Mouse (Mus musculus) natural killer cell, adult 2 months (primary cell): Measurements from ENCODE around the gene Zfp978.
"Not testable (repeated sequence)": the region's sequence is repeated elsewhere in the genome, so short reads cannot be mapped to it uniquely, and the experiment has no call there.

Experiments
- DNase-seq, 2 experiments: peaks; one replicate each; pipeline ENCODE4 v3.0.0; 2022; ENCODE audit warnings: low spot score in 2 of 2

Gene Zfp978

GRCm38 (mm10) chr4:147407463-147407822, 46.3 kb downstream of the Zfp978 start:
- DNase-seq: no peak

DNA sequence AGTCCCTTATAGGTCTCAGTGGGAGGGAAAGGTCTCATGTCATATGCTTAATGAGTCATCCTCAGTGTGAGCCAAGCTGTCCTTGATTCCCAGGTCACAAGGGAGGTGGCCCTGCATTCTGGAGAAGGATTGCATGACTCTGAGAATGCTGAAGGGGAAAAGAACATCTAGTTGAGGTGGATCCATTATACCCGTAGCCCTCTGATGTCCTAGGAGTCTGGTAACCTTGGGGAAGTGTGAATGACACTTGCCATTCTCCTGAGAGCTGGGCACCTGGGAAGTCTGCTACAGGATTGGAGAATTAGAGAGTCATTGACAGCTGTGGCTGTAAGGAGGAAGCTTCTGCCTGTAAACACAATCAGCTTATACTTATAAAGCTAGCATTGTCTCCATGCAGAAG, 55.3 kb downstream of the Zfp978 start:
- DNase-seq: not testable (repeated sequence)

DNA sequence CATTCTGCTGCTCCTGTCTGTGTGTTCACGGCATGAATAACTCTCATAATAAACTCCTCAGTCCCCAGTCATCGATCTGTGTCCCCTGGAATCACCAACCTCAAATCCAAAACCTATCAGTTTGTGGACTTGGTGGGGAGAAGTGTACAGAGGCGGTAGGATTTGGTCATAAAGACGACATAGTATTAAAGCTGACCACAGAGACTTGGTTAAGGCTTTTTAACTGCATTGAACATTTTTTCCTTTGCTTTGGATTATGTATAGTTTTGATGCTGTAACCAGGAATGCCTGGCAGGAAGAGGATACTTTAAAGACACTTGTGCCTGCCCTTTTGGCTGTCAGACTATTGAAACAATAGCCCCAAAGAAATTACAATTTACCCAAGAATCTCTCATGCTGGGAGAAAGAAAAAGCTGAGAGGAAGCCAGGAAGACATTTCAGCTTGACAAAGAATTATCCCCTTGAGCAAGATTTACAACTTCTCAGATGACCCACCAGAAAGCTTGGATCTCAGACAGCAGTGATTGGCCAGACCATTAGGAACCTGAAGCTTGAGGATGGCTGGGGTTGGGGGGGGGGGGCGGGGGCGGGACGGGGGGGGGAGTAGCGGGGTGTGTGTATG, 56.2 kb downstream of the Zfp978 start:
- DNase-seq: no peak

DNA sequence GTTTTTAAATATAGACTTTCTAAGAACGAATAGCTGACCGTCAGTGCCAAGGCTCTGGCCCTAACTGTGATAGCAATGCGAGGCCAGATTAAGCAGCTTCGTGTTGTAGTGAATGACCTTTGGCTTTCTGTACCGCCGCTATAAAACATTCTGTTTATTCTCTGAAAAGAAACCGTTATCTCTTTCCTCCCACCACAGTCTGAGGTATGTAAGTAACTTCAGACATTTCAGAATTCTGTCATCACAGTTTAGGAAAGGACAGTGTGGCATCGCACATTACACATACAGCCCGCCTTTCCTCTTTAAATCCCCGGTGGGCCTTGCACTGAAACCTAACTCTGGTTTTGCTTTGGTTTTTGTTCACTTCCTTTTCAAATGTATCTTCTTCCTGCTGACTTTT, 56.8 kb downstream of the Zfp978 start:
- DNase-seq: no peak

- not testable (repeated sequence) for DNase-seq
Observed at GRCm38 (mm10) chr4:147418333-147418732, 57.2 kb downstream of the Zfp978 start.

DNA sequence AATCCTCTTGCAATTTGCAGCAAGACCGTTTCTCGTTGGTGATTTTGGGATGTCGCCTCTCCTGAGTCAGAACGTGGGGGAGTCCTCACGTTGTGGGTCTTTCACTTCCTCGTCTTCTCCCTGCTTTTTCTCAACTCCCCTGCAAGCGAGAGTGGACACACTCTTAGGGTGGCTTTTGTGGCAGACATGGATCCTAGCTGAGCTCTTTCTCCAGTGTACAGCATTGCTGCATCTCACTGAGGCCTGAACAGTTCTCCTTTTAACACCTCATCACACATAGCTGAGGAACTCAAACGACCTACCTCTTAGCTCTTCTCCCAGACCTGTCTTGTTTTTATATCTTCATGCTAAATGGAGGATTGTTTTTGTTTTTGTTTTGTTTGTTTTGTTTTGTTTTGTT, 58.1 kb downstream of the Zfp978 start:
- not testable (repeated sequence) for DNase-seq

- not testable (repeated sequence) for DNase-seq
Observed at GRCm38 (mm10) chr4:147419756-147420590, 58.9 kb downstream of the Zfp978 start.

- DNase-seq: no peak
Observed at GRCm38 (mm10) chr4:147420794-147421193, 59.7 kb downstream of the Zfp978 start.

GRCm38 (mm10) chr4:147421316-147421715, 60.2 kb downstream of the Zfp978 start:
- not testable (repeated sequence) for DNase-seq

- DNase-seq: no peak
Observed at GRCm38 (mm10) chr4:147423140-147423539, 62.0 kb downstream of the Zfp978 start.

GRCm38 (mm10) chr4:147423641-147424298, 62.7 kb downstream of the Zfp978 start:
- no peak for DNase-seq

- not testable (repeated sequence) for DNase-seq
Observed at GRCm38 (mm10) chr4:147424404-147424803, 63.3 kb downstream of the Zfp978 start.

DNA sequence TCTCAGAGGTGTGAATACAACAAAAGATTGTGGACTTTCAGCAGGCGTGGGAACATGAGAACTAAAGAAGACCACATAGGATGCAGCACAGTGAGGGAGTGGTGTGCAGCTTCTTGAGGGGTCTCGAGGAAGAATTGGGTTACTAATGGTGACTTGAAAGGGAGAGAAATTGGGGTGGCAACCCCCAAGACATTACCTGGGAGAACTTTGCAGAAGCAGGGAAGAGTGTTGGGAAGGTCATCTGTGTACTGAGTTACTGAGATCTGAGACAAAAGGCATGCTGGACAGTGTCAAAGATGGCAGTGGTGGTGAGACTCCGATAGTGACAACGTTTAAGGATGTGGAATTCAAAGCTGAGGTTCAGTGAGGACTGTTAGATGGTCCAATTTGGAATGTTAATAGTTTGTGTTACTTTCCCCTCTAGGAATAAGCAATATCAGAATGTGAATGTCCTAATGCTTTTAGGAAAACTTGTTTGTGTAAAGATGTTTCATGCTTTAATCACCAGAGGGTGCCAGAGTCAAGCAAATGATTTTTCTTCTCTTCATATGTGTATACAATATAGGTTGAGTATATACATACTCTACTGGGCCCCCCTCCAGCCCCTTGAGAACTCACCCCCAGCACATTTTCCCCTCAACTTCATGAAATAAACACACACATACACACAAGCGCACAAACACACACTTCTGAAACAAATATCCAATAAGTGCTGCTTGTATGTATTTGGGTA, 64.7 kb downstream of the Zfp978 start:
- DNase-seq: not testable (repeated sequence)

DNA sequence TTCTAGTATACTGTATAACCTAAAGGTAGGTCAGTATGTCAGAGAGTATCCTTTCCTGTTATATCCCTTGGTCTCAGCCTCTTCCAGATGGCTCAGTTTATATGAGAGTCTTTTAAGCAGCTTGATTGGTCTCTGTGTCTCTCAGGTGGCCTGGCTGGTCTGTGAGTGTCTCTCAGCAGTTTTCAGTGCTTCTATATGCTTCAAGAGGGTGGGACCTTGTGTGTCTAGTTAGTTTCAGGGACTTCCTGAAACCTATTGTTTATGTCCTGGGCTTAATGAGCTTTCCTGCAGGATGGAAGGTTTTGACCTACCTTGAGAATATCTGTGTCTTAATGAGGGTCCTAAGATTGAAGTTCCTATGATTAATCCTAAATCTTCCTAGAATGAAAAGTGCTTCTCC, 69.5 kb downstream of the Zfp978 start:
- no peak for DNase-seq

DNA sequence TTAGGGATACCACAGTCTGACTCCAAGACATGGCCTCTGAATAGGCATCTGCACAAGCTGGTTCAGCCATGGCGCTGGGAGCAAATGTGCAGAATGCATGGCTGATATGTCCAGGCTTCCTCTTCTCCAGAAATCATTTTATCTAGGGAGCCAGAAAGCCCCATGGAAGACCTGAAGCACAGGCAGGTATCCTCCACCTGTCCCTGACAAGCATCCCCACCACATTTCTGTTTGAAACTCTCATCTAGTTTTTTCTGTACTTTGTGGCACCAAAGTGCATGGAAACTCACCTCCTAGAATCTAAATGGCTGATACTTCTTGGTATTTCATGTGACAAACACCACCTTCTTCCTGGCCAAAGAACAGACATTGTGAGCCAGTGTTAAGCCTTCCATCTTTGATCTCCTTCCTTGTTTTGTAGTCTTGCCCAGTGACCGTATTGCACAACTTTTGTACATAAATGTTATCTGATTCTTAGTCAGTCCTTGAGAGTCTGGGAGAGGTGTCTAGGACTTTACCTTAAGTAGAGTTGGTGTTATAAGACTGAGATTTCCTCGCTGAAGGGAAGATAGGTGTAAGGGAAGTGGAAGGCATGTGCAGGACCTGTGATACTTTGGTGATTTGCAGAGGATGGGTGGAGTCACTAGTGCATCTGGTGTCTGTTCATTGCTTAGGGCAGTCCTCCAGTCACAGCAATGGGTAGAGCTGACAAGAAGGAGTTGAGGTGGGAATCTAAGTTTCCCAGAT, 70.8 kb downstream of the Zfp978 start:
- DNase-seq: not testable (repeated sequence)

DNA sequence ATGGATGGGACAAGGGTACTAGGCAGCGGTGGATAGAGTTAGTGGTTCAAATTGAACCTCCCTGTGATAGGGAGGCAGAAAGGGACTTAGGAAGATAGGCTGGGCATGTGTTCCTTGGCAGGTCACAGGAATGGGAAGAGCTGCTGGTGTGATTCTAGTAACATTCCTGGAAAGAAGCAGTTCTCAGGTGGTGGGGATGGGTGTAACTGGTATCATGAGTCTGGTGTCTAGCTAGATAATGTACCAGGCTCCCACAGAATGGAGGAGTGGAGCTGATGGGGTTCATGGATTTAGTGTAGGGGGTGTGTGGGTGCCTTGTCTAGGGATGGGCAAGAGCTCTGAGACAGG, 71.3 kb downstream of the Zfp978 start:
- DNase-seq: no peak

GRCm38 (mm10) chr4:147433017-147433416, 71.9 kb downstream of the Zfp978 start:
- no peak for DNase-seq

- DNase-seq: no peak
Observed at GRCm38 (mm10) chr4:147433874-147434273, 72.8 kb downstream of the Zfp978 start.
